Mouse (Mus musculus) Patski (cell line): ENCODE results near the gene Inpp5k. TPM values are rescaled to one million over a fixed set of nuclear protein-coding genes. Genes with fewer than 3 reads are reported as not detected.

Experiments
- ATAC-seq: fragments of 100-300 bp; one replicate; pipeline ENCODE4 v1.8.0; 2021
- CTCF ChIA-PET: fragments of 350-600 bp; sonication (Branson Sonifier 250); formaldehyde crosslinking; loops from one replicate; lab custom pipeline; 2022; ENCODE audit warnings: inconsistent platforms; lab: Charles Lee
- POLR2A ChIA-PET: fragments of 350-600 bp; sonication (Branson Sonifier 250); formaldehyde crosslinking; loops from one replicate; lab custom pipeline; 2022; ENCODE audit warnings: antibody characterized with exemption, inconsistent platforms; lab: Charles Lee
- DNase-seq: peaks from one replicate; pipeline ENCODE4 v3.0.0-alpha.2; 2011; ENCODE audit warnings: low read depth, low spot score
- H3K27me3 ChIP-seq: fragments of 371-371 bp; one replicate; pipeline ENCODE4 v1.5.1; 2021
- CTCF ChIP-seq: fragments of 100-300 bp; IDR thresholded peaks from one replicate; pipeline ENCODE4 v1.5.1; 2021
- in situ Hi-C: fragments of 300-500 bp; cut with MboI; formaldehyde crosslinking; loops from 3 replicates; pipeline ENCODE4 v1.11.1; 2018; ENCODE audit warnings: low pct_unique_long_range_greater_than_20kb, mixed read lengths
- polyA plus RNA-seq: library from polyadenylated mRNA; unstranded; gene quantifications from one replicate; pipeline ENCODE4 v1.2.3, GENCODE M21; 2021

Gene Inpp5k
- polyA plus RNA-seq, 1 experiment from 2014 or later = 32.9 TPM

GRCm38 (mm10) chr11:75652222-75652941 is 21.6 kb downstream of the Inpp5k start:
- in situ Hi-C loops = no loop called here
- ChIA-PET CTCF (interaction anchor here (0.9 to 1.9 kb wide), 2 partner anchors 21 to 28 kb away, joined by 4 to 7 read pairs; partner anchors contain the start of gene Inpp5k), POLR2A (interaction anchor here (1.1 kb wide), 1 partner anchor 26 kb away, joined by 3 read pairs; no protein-coding TSS in a partner anchor)
- no peak for TF ChIP-seq CTCF
- no peaks in the 10 kb centered on the region for H3K27me3 ChIP-seq
- DNase-seq = no peak
- no peak for ATAC-seq

GRCm38 (mm10) chr11:75652942-75653684 is 22.3 kb downstream of the Inpp5k start:
- CTCF ChIA-PET = interaction anchor here (0.9 to 1.9 kb wide), 2 partner anchors 22 to 28 kb away, joined by 4 to 7 read pairs; partner anchors contain the start of gene Inpp5k
- in situ Hi-C loops = no loop called here
- no peaks in the 10 kb centered on the region for H3K27me3 ChIP-seq
- no peak for TF ChIP-seq CTCF
- DNase-seq (no peak), ATAC-seq (no peak)
- POLR2A ChIA-PET = no interaction called here

GRCm38 (mm10) chr11:75653781-75654470 is 23.1 kb downstream of the Inpp5k start:
- ATAC-seq (peak; percentile 44), DNase-seq (no peak)
- H3K27me3 ChIP-seq = no peaks in the 10 kb centered on the region
- POLR2A ChIA-PET = interaction anchor here (0.9 kb wide), 1 partner anchor 78 kb away, joined by 6 read pairs; the partner anchor contains the start of gene Ywhae
- in situ Hi-C loops = no loop called here
- CTCF ChIA-PET = no interaction called here
- no peak for TF ChIP-seq CTCF

- H3K27me3 ChIP-seq = no peaks in the 10 kb centered on the region
- in situ Hi-C loops = no loop called here
- CTCF ChIA-PET = no interaction called here
- no peak for ATAC-seq
- TF ChIP-seq CTCF = no peak
- POLR2A ChIA-PET = interaction anchor here (0.9 kb wide), 1 partner anchor 78 kb away, joined by 6 read pairs; the partner anchor contains the start of gene Ywhae
- no peak for DNase-seq
These were observed 23.9 kb downstream of the Inpp5k start for GRCm38 (mm10) chr11:75654471-75655390.

GRCm38 (mm10) chr11:75655621-75656545 is 25.1 kb downstream of the Inpp5k start:
- no peak for TF ChIP-seq CTCF
- POLR2A ChIA-PET = interaction anchor here (1.4 kb wide), 1 partner anchor 24 kb away, joined by 5 read pairs; the partner anchor contains the start of gene Crk
- DNase-seq (no peak), ATAC-seq (peak; percentile 23)
- no peaks in the 10 kb centered on the region for H3K27me3 ChIP-seq
- in situ Hi-C loops = no loop called here
- CTCF ChIA-PET = interaction anchor here (1.0 kb wide), 1 partner anchor 26 kb away, joined by 3 read pairs; no protein-coding TSS in a partner anchor

- ChIA-PET CTCF (interaction anchor here (1.0 kb wide), 1 partner anchor 27 kb away, joined by 3 read pairs; no protein-coding TSS in a partner anchor), POLR2A (interaction anchor here (1.4 kb wide), 1 partner anchor 23 kb away, joined by 5 read pairs; the partner anchor contains the start of gene Crk)
- no peaks in the 10 kb centered on the region for H3K27me3 ChIP-seq
- DNase-seq (no peak), ATAC-seq (no peak)
- in situ Hi-C loops = no loop called here
- no peak for TF ChIP-seq CTCF
These were observed 26.1 kb downstream of the Inpp5k start for GRCm38 (mm10) chr11:75656621-75657590.

GRCm38 (mm10) chr11:75657841-75658240 is 27.1 kb downstream of the Inpp5k start:
- ATAC-seq = no peak
- in situ Hi-C loops = no loop called here
- POLR2A ChIA-PET = no interaction called here

GRCm38 (mm10) chr11:75658311-75658710 is 27.5 kb downstream of the Inpp5k start:
- TF ChIP-seq CTCF = no peak
- DNase-seq = no peak
- ChIA-PET CTCF (no interaction called here), POLR2A (no interaction called here)
- no peak for ATAC-seq
- no peaks in the 10 kb centered on the region for H3K27me3 ChIP-seq
- in situ Hi-C loops = no loop called here

More at GRCm38 (mm10) chr11:75657841-75658240, 27.1 kb downstream of the Inpp5k start:
- no peak for TF ChIP-seq CTCF
- H3K27me3 ChIP-seq = no peaks in the 10 kb centered on the region
- no peak for DNase-seq
- CTCF ChIA-PET = no interaction called here
